Mouse (Mus musculus) neural tube, embryonic 13.5 days (tissue): ENCODE measurements around the gene Best1. TPM values are rescaled to one million over a fixed set of nuclear protein-coding genes. Genes with fewer than 3 reads are reported as not detected.

Experiments
- ATAC-seq: fragments of 200-750 bp; cut with Nextera tagmentation; 2 replicates; pipeline ENCODE4 v1.8.0; 2017; ENCODE audit warnings: low read depth, mild to moderate bottlenecking, moderate TSS enrichment, moderate library complexity
- H3K27ac ChIP-seq: fragments of 300-500 bp; sonication (generic); replicated peaks from 2 replicates; pipeline ENCODE4 v1.5.1; 2015; ENCODE audit warnings: moderate library complexity, mild to moderate bottlenecking, inconsistent platforms
- H3K27me3 ChIP-seq: fragments of 300-500 bp; sonication (generic); 2 replicates; pipeline ENCODE4 v1.6.1; 2015; ENCODE audit warnings: mild to moderate bottlenecking, inconsistent platforms
- H3K36me3 ChIP-seq: fragments of 300-500 bp; sonication (generic); 2 replicates; pipeline ENCODE4 v1.6.1; 2015; ENCODE audit warnings: mild to moderate bottlenecking, inconsistent platforms
- H3K4me1 ChIP-seq: fragments of 300-500 bp; sonication (generic); replicated peaks from 2 replicates; pipeline ENCODE4 v1.6.1; 2015; ENCODE audit warnings: inconsistent platforms
- H3K4me2 ChIP-seq: fragments of 300-500 bp; sonication (generic); 2 replicates; pipeline ENCODE4 v1.6.1; 2015; ENCODE audit warnings: inconsistent platforms, mild to moderate bottlenecking, moderate library complexity
- H3K4me3 ChIP-seq: fragments of 300-500 bp; sonication (generic); 2 replicates; pipeline ENCODE4 v1.5.1; 2015; ENCODE audit warnings: mild to moderate bottlenecking, inconsistent platforms
- H3K9ac ChIP-seq: fragments of 300-500 bp; sonication (generic); 2 replicates; pipeline ENCODE4 v1.6.1; 2015; ENCODE audit warnings: moderate library complexity, mild to moderate bottlenecking, inconsistent platforms
- H3K9me3 ChIP-seq: fragments of 300-500 bp; sonication (generic); 2 replicates; pipeline ENCODE4 v1.6.1; 2016; ENCODE audit warnings: inconsistent platforms
- WGBS: fragments of 180-500 bp; shearing (Covaris S2); methylation state at CpG from one replicate; pipeline ENCODE4 v1.1.7; 2015; 5-methylcytosine and 5-hydroxymethylcytosine counted together
- polyA plus RNA-seq: library from polyadenylated mRNA; unstranded; fragments of >200 nt; fragmentation: Nextera tagmentation; extraction: Ambion mirVana; gene quantifications from 2 replicates; pipeline ENCODE4 v1.2.1, GENCODE M21; 2015

Gene Best1
- polyA plus RNA-seq, 1 experiment from 2014 or later = 1.5 TPM

DNA sequence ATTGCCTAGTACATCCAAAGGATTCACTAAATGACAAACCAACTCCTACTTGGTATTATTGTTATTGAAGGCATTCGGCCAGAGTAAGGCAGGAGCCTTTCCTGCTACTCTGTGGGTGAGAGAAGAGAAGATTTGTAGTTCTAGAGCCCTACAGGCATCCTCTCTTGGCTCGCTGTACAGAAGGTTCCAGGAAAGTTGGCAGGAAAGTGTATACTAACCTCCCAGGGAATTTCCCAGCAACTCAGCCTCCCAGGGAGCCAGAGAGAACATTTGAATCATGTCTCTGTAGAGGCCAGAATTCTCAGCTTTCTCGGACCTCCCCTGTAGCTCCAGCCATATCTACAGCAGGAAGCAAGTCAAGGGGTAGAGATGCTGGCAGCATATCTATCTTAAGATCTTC, 54.4 kb downstream of the Best1 start:
- ATAC-seq = no peak
- no peak overlapping the region for H3K9ac ChIP-seq
- H3K4me3 ChIP-seq = no peak overlapping the region
- H3K27me3 ChIP-seq = no peaks in the 10 kb centered on the region
- no peaks in the 10 kb centered on the region for H3K9me3 ChIP-seq
- 81% methylated on average over 3 of the region's 3 CpGs for WGBS
- no peak overlapping the region for H3K27ac ChIP-seq
- no peaks in the 10 kb centered on the region for H3K36me3 ChIP-seq
- no peaks in the 10 kb centered on the region for H3K4me1 ChIP-seq
- H3K4me2 ChIP-seq = no peak overlapping the region

GRCm38 (mm10) chr19:9945800-9946564, 55.5 kb downstream of the Best1 start:
- H3K9ac ChIP-seq = no peak overlapping the region
- H3K4me2 ChIP-seq = no peak overlapping the region
- H3K4me1 ChIP-seq = peaks cover under 1% of the 10 kb centered on the region; the same call in 1 of the 2 replicates
- H3K9me3 ChIP-seq = no peaks in the 10 kb centered on the region
- no peak for ATAC-seq
- no peak overlapping the region for H3K27ac ChIP-seq
- H3K27me3 ChIP-seq = no peaks in the 10 kb centered on the region
- H3K4me3 ChIP-seq = no peak overlapping the region
- WGBS = 88% methylated on average over 8 of the region's 8 CpGs
- no peaks in the 10 kb centered on the region for H3K36me3 ChIP-seq

DNA sequence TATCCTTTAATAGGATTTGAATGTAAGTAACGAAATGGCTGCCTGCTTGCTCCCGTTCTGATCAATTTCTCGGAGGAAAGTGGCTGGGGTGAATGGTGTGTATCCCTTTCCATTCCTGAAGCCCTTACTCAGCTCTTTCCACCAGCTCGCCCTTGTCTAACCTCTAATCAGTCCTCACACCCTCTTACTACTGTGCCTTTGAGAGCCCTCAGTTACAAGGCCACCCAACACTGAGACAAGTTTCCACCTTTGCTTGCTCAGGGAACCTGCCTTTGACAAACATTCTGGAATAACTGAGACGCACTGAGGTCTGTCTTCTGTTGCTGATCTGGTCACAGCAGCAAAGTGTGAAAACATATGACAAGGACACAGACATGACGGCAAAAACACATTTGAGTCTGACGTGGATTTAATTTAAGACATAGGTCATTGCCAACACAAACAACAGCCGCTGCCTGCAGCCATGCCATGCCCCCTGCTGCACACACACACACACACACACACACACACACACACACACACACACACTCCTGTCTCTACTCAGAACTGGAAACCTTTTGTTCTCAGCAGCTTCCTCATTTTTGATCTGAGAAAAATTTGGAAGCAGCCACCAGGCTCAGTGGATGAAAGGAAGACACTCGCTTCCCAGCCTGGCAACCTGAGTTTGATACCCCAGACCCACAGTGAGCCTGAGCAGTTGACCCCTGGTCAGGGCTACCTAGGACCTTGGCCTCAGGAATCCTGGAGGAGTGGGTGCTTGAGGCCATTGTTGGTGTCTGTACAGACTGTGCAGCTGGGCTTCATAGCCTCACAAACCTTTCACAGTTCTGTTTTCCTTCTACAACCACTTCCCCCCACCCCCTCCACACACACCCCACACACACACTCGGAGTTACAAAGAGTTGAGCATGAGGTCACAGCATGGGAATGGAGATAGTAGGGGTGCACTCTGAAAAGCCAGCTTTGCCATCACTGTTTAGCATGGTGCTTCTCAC, 58.6 kb downstream of the Best1 start:
- H3K4me2 ChIP-seq = no peak overlapping the region
- H3K4me3 ChIP-seq = no peak overlapping the region
- H3K27ac ChIP-seq = 0 out of 2 replicates have a peak overlapping the region, but pooled peaks have one; percentile 3
- H3K36me3 ChIP-seq = no peaks in the 10 kb centered on the region
- WGBS = 69% methylated on average over 10 of the region's 10 CpGs
- H3K9me3 ChIP-seq = no peaks in the 10 kb centered on the region
- no peaks in the 10 kb centered on the region for H3K27me3 ChIP-seq
- peaks cover 4% of the 10 kb centered on the region; the same call in 1 of the 2 replicates for H3K4me1 ChIP-seq
- no peak overlapping the region for H3K9ac ChIP-seq
- ATAC-seq = no peak

DNA sequence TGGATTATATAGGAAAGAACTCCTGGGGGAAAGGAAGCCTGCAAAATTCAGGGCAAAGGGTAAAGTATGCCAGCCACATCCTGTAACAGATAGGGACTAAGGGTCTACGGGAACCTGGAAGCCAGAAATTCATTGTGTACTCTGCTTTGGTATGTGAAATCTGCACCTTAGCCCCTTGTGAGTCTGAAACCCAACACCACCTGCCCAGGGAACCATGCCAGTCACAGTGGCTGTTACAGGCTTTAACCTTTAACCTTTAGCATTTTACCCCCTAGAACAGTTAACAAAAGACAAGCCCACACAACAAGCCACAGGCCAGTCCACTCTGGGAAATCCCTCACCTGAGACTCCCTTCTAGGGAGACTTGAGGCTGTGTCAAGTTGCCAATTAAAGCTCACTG, 59.6 kb downstream of the Best1 start:
- Histone ChIP-seq H3K9me3 (no peaks in the 10 kb centered on the region), H3K9ac (no peak overlapping the region), H3K27ac (no peak overlapping the region), H3K4me3 (no peak overlapping the region), H3K4me1 (peaks cover 4% of the 10 kb centered on the region; the same call in 1 of the 2 replicates), H3K27me3 (no peaks in the 10 kb centered on the region), H3K4me2 (no peak overlapping the region), H3K36me3 (no peaks in the 10 kb centered on the region)
- no peak for ATAC-seq
- 71% methylated on average over 1 of the region's 1 CpGs for WGBS

GRCm38 (mm10) chr19:9940903-9941302, 60.5 kb downstream of the Best1 start:
- Histone ChIP-seq H3K9ac (no peak overlapping the region), H3K4me2 (no peak overlapping the region), H3K4me1 (peaks cover 4% of the 10 kb centered on the region; the same call in 1 of the 2 replicates), H3K27ac (no peak overlapping the region), H3K4me3 (no peak overlapping the region), H3K9me3 (no peaks in the 10 kb centered on the region), H3K36me3 (no peaks in the 10 kb centered on the region), H3K27me3 (no peaks in the 10 kb centered on the region)
- no peak for ATAC-seq
- 10% methylated on average over 4 of the region's 4 CpGs for WGBS

DNA sequence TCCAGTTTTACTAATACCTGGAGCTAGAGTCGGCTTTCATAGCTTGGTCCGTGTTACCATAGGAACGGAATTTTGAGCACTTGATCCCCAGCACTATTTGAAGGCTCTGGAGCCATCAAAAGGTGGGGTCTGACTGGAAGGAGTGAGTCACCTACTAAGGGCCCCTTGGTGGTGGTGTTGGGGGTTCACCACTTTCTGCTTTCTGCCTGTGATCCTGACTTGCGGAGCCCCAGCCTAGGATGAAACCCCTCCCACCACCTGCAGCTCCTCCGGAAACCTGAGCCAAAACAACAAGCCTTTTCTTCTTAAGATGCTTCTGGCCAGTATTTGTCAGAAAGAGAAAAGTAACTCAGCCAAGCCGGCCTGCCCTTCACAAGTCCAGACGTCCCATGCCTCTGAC, 61.6 kb downstream of the Best1 start:
- Histone ChIP-seq H3K36me3 (no peaks in the 10 kb centered on the region), H3K4me1 (peaks cover 4% of the 10 kb centered on the region; the same call in 1 of the 2 replicates), H3K4me2 (no peak overlapping the region), H3K27ac (no peak overlapping the region), H3K9ac (no peak overlapping the region), H3K9me3 (no peaks in the 10 kb centered on the region), H3K27me3 (no peaks in the 10 kb centered on the region), H3K4me3 (no peak overlapping the region)
- ATAC-seq = no peak
- 65% methylated on average over 7 of the region's 7 CpGs for WGBS

DNA sequence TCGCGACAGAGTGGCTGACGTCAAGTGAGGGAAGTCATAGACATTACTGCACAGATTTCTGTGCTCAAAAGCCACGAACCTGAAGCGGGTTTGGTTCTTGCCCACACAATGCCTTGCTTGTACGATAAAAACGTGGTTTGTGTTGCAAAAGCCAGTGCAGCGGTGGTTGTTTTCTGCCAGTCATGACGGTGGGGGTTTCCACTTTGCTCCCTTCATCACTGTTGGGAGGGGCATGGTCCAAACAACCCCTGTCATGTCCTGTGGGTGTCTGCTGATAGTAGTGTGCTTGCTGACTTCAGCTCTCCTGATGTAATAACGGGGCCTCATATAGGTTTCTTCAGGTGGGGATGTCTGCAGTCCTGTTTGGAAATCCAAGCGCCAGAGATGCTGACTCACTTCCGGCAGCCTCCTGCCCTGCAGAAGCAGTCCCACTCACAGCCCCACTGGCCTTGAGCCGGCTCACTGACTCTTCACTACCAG, 62.6 kb downstream of the Best1 start:
- no peak overlapping the region for H3K9ac ChIP-seq
- H3K27ac ChIP-seq = no peak overlapping the region
- ATAC-seq = no peak
- 75% methylated on average over 13 of the region's 13 CpGs for WGBS
- peaks cover 4% of the 10 kb centered on the region; the same call in 1 of the 2 replicates for H3K4me1 ChIP-seq
- no peak overlapping the region for H3K4me3 ChIP-seq
- H3K9me3 ChIP-seq = no peaks in the 10 kb centered on the region
- H3K27me3 ChIP-seq = no peaks in the 10 kb centered on the region
- no peaks in the 10 kb centered on the region for H3K36me3 ChIP-seq
- H3K4me2 ChIP-seq = no peak overlapping the region

DNA sequence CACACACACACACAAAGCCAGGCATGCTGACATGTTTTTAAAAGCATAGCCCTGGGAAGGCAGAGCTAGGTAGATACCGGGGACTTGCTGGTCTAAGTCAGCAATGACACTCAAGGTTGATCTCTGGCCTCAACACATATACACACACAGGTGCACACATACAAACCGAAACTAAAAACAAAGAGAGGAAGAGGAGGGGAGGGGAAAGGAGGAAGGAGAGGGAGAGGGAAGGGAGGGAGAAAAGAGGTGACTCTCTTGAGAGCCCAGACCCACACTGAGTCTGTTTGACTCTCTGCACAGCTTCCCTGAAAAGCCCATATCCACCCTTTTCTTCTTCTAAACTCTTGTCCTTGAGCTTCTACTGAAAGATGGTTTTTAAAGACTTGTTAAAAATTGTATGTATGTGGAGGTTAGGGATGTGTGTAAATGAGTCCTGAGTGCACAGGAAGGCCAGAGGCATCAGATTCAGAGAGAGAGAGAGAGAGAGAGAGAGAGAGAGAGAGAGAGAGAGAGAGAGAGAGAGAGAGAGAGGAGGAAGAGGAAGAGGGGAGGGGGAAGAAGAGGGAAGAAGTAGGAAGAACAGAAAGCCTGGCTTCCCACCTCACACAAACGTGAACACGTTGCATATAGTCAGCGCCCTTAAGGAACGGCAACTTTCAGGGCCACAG, 63.1 kb downstream of the Best1 start:
- H3K36me3 ChIP-seq = no peaks in the 10 kb centered on the region
- no peak for ATAC-seq
- 83% methylated on average over 6 of the region's 6 CpGs for WGBS
- peaks cover 4% of the 10 kb centered on the region; the same call in 1 of the 2 replicates for H3K4me1 ChIP-seq
- H3K4me2 ChIP-seq = no peak overlapping the region
- H3K27me3 ChIP-seq = no peaks in the 10 kb centered on the region
- H3K9ac ChIP-seq = no peak overlapping the region
- no peaks in the 10 kb centered on the region for H3K9me3 ChIP-seq
- no peak overlapping the region for H3K4me3 ChIP-seq
- no peak overlapping the region for H3K27ac ChIP-seq

DNA sequence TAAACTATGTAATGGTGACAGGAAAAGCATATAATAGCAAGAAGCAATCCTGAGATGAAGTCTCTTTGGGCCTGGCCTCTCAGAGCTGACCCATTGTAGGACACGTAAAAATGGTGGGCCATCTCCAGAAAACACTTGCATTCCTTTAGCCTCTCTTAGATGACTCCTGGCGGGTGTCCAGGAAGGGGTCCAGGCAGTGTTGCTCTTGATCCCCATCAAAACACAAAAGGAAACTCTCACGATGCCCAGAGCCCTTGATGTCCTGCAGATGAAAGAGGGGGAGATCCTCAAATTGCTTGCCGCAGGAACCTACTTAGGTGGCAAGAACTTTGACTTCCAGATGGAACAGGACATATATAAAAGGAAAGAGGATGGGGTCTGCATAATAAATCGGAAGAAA, 64.0 kb downstream of the Best1 start:
- no peak overlapping the region for H3K27ac ChIP-seq
- no peak overlapping the region for H3K4me3 ChIP-seq
- H3K4me2 ChIP-seq = no peak overlapping the region
- 67% methylated on average over 5 of the region's 5 CpGs for WGBS
- H3K4me1 ChIP-seq = peaks cover 4% of the 10 kb centered on the region; the same call in 1 of the 2 replicates
- ATAC-seq = no peak
- no peak overlapping the region for H3K9ac ChIP-seq
- no peaks in the 10 kb centered on the region for H3K9me3 ChIP-seq
- no peaks in the 10 kb centered on the region for H3K36me3 ChIP-seq
- H3K27me3 ChIP-seq = no peaks in the 10 kb centered on the region

DNA sequence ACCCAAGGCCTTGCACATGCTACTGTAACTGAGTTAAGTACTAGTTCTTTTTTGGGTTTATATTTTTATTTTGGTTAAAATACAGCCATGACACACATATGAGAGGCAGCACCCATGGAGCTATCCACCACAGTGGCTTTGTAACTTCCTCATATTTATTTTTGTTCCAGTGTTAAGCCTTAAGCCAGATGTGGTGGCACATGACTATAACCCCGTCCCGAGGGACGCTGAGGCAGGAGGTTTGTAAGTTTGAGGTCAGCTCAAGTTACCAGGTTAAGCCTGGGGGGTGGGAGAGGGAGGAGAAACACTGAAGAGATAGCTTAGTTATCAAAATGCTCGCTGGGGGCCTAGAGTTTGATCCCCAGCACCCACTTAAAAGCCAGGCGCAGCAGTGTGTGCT, 64.9 kb downstream of the Best1 start:
- H3K4me2 ChIP-seq = no peak overlapping the region
- H3K4me1 ChIP-seq = peaks cover 4% of the 10 kb centered on the region; the same call in 1 of the 2 replicates
- H3K27me3 ChIP-seq = no peaks in the 10 kb centered on the region
- H3K9me3 ChIP-seq = no peaks in the 10 kb centered on the region
- H3K27ac ChIP-seq = no peak overlapping the region
- ATAC-seq = no peak
- no peak overlapping the region for H3K4me3 ChIP-seq
- 74% methylated on average over 5 of the region's 5 CpGs for WGBS
- H3K9ac ChIP-seq = no peak overlapping the region
- no peaks in the 10 kb centered on the region for H3K36me3 ChIP-seq
